Mouse (Mus musculus): ENCODE data around the gene Idua. TPM values are rescaled to one million over a fixed set of nuclear protein-coding genes. Genes with fewer than 3 reads are reported as not detected.

The Idua gene
- total and polyA plus RNA-seq, 3 experiments = 1.5 to 9.5 TPM; not detected in 1

- H3K27ac ChIP-seq (ENCODE audit: control insufficient read depth, low read depth, low read length) = no peak overlapping the region
- peaks cover 2 to 39% of the 10 kb centered on the region in 2 experiments; a peak in 3 of 4 replicates for H3K36me3 ChIP-seq (ENCODE audit: control insufficient read depth in 1 of 2, insufficient read depth in 2 of 2, low read length in 2 of 2)
- peaks cover 23 to 51% of the 10 kb centered on the region in 2 experiments for H3K4me1 ChIP-seq (ENCODE audit: control insufficient read depth in 1 of 2, insufficient read depth in 2 of 2, low read length in 2 of 2)
- H3K27me3 ChIP-seq (ENCODE audit: control insufficient read depth in 1 of 2, insufficient read depth in 2 of 2, low read length in 2 of 2) = no peaks in the 10 kb centered on the region
- DNase-seq (ENCODE audit: low read depth, low spot score) = peak; percentile 37
- H3K9me3 ChIP-seq (replicated peaks; ENCODE audit: insufficient read depth, low read length) = no peaks in the 10 kb centered on the region
- H3K79me2 ChIP-seq (ENCODE audit: control insufficient read depth, insufficient read depth, low read length, poor library complexity) = peaks cover 34% of the 10 kb centered on the region
- H3K4me3 ChIP-seq (ENCODE audit: control insufficient read depth in 1 of 2, insufficient read depth in 1 of 2, low read depth in 2 of 2, low read length in 2 of 2) = no peak overlapping the region
- TF ChIP-seq RAD21 (IDR thresholded peaks at IDR 0.05; ENCODE audit: low read depth, low read length) (no peak), USF2 (IDR thresholded peaks at IDR 0.05; ENCODE audit: borderline replicate concordance in 1 of 2, insufficient read depth in 1 of 2, low read depth in 1 of 2, low read length in 2 of 2) (no peak), POLR2AphosphoS2 (IDR thresholded peaks at IDR 0.05; ENCODE audit: low read length) (no peak), GABPA (IDR thresholded peaks at IDR 0.05; ENCODE audit: low read depth, low read length) (no peak), TBP (IDR thresholded peaks at IDR 0.05; ENCODE audit: low read depth, low read length) (no peak), CTCF (IDR thresholded peaks at IDR 0.05 in 2 of 3, conservative IDR thresholded peaks at IDR 0.05 in 1 of 3; ENCODE audit: control insufficient read depth in 1 of 3, insufficient read depth in 1 of 3, low read depth in 2 of 3, low read length in 3 of 3, poor library complexity in 1 of 3, severe bottlenecking in 1 of 3) (peak; percentile 38 to 58 (median 52); a peak in 5 of 6 replicates), TAL1 (IDR thresholded peaks at IDR 0.05; ENCODE audit: low read length) (no peak), USF1 (IDR thresholded peaks at IDR 0.05; ENCODE audit: low read depth, low read length) (no peak), ZMIZ1 (IDR thresholded peaks at IDR 0.05; ENCODE audit: low read depth, low read length) (0 out of 2 replicates have a peak, but pooled peaks have one; percentile 21), UBTF (IDR thresholded peaks at IDR 0.05; ENCODE audit: borderline replicate concordance, insufficient read depth, low read depth, low read length) (no peak), ZKSCAN1 (IDR thresholded peaks at IDR 0.05; ENCODE audit: low read depth, low read length) (no peak), GATA1 (IDR thresholded peaks at IDR 0.05; ENCODE audit: low read depth, low read length) (no peak), POLR2A (IDR thresholded peaks at IDR 0.05; ENCODE audit: control insufficient read depth in 1 of 2, insufficient read depth in 1 of 2, low read depth in 1 of 2, low read length in 2 of 2, poor library complexity in 1 of 2) (0 out of 4 replicates have a peak, but pooled peaks of 1 of the 2 experiments have one; percentile 24), NRF1 (IDR thresholded peaks at IDR 0.05; ENCODE audit: insufficient read depth, low read depth, low read length, poor library complexity, severe bottlenecking) (no peak), SMC3 (IDR thresholded peaks at IDR 0.05; ENCODE audit: low read depth, low read length) (0 out of 2 replicates have a peak, but pooled peaks have one; percentile 2)
- H3K9ac ChIP-seq (ENCODE audit: control insufficient read depth, low read depth, low read length, poor library complexity, severe bottlenecking) = no peak overlapping the region
Observed at GRCm38 (mm10) chr5:108671757-108672156, 11.6 kb downstream of the Idua start.

DNA sequence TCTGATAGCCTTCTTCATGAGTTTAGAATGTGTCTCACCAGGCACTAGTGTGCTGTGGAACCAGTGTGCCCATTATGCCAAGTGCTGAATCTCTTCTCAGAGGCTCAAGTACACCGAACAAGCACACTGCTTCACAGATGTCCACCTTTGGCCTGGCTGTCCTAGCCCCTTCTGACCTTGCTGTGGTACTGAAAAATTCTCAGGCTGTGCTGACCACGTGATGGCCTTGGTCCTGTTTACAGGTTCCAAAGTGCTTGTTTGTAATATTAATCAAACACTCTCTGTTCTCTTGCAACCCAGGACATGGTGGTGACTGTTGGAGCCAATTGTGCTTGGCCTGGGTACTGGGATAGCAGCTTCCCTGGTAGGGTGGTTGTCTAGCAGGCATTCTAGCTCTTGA is 14.5 kb downstream of the Idua start:
- no peak for TF ChIP-seq KAT2A (conservative IDR thresholded peaks at IDR 0.05; ENCODE audit: low read depth, low read length)
- TF ChIP-seq USF1 (IDR thresholded peaks at IDR 0.05; ENCODE audit: low read depth, low read length) = peak; percentile 75
- 0 out of 4 replicates have a peak, but pooled peaks of 1 of the 2 experiments have one; percentile 1 for TF ChIP-seq USF2 (IDR thresholded peaks at IDR 0.05; ENCODE audit: borderline replicate concordance in 1 of 2, insufficient read depth in 1 of 2, low read depth in 1 of 2, low read length in 2 of 2)
- peak overlapping the region; percentile 60 for H3K9ac ChIP-seq (ENCODE audit: control insufficient read depth, low read depth, low read length, poor library complexity, severe bottlenecking)
- no peaks in the 10 kb centered on the region for H3K27me3 ChIP-seq (ENCODE audit: control insufficient read depth in 1 of 2, insufficient read depth in 2 of 2, low read length in 2 of 2)
- DNase-seq (ENCODE audit: low read depth, low spot score) = peak; percentile 37
- peaks cover 2 to 40% of the 10 kb centered on the region in 2 experiments; a peak in 3 of 4 replicates for H3K36me3 ChIP-seq (ENCODE audit: control insufficient read depth in 1 of 2, insufficient read depth in 2 of 2, low read length in 2 of 2)
- no peaks in the 10 kb centered on the region for H3K9me3 ChIP-seq (replicated peaks; ENCODE audit: insufficient read depth, low read length)
- peaks cover 35% of the 10 kb centered on the region for H3K79me2 ChIP-seq (ENCODE audit: control insufficient read depth, insufficient read depth, low read length, poor library complexity)
- H3K27ac ChIP-seq (ENCODE audit: control insufficient read depth, low read depth, low read length) = peak overlapping the region; percentile 96
- H3K4me3 ChIP-seq (ENCODE audit: control insufficient read depth in 1 of 2, insufficient read depth in 1 of 2, low read depth in 2 of 2, low read length in 2 of 2) = peak overlapping the region; percentile 33 to 78
- peaks cover 15 to 55% of the 10 kb centered on the region in 2 experiments; a peak in 3 of 4 replicates for H3K4me1 ChIP-seq (ENCODE audit: control insufficient read depth in 1 of 2, insufficient read depth in 2 of 2, low read length in 2 of 2)

Measured in MEL (cell line).